Mouse (Mus musculus): ENCODE results near the gene Map2k6.
"Not testable (repeated sequence)": the region's sequence is repeated elsewhere in the genome, so short reads cannot be mapped to it uniquely, and the experiment has no call there.

Map2k6 gene

GRCm38 (mm10) chr11:110398553-110399239, at the start of gene Map2k6:
Map2k6 (plus strand) TSS chr11:110399122.
- peak; percentile 81 for DNase-seq

- DNase-seq, result no peak
Observed at GRCm38 (mm10) chr11:110354261-110354660, 44.7 kb upstream of the Map2k6 start.

GRCm38 (mm10) chr11:110355131-110355530, 43.8 kb upstream of the Map2k6 start:
- DNase-seq, result not testable (repeated sequence)

- DNase-seq, result peak; percentile 48
Observed at GRCm38 (mm10) chr11:110357756-110358551, 41.0 kb upstream of the Map2k6 start.

- DNase-seq, result peak; percentile 29
Observed at GRCm38 (mm10) chr11:110365016-110365415, 33.9 kb upstream of the Map2k6 start.

- DNase-seq, result no peak
Observed at GRCm38 (mm10) chr11:110366902-110367301, 32.0 kb upstream of the Map2k6 start.

GRCm38 (mm10) chr11:110367638-110368037, 31.3 kb upstream of the Map2k6 start:
- no peak for DNase-seq

GRCm38 (mm10) chr11:110369312-110370019, 29.5 kb upstream of the Map2k6 start:
- DNase-seq, result no peak

- no peak for DNase-seq
Observed at GRCm38 (mm10) chr11:110371827-110372226, 27.1 kb upstream of the Map2k6 start.

GRCm38 (mm10) chr11:110372266-110372954, 26.5 kb upstream of the Map2k6 start:
- no peak for DNase-seq

- DNase-seq, result no peak
Observed at GRCm38 (mm10) chr11:110374036-110374435, 24.9 kb upstream of the Map2k6 start.

GRCm38 (mm10) chr11:110379661-110380309, 19.1 kb upstream of the Map2k6 start:
- peak; percentile 18 for DNase-seq

- DNase-seq, result no peak
Observed at GRCm38 (mm10) chr11:110380310-110380668, 18.6 kb upstream of the Map2k6 start.

GRCm38 (mm10) chr11:110385487-110385886, 13.4 kb upstream of the Map2k6 start:
- DNase-seq, result no peak

- DNase-seq, result no peak
Observed at GRCm38 (mm10) chr11:110392763-110393162, 6.2 kb upstream of the Map2k6 start.

- DNase-seq, result no peak
Observed at GRCm38 (mm10) chr11:110394788-110395452, 4.0 kb upstream of the Map2k6 start.

GRCm38 (mm10) chr11:110396085-110396484, 2.8 kb upstream of the Map2k6 start:
- DNase-seq, result no peak

GRCm38 (mm10) chr11:110399240-110400150, 573 bp downstream of the Map2k6 start:
- no peak for DNase-seq

- DNase-seq, result no peak
Observed at GRCm38 (mm10) chr11:110400283-110400682, 1.4 kb downstream of the Map2k6 start.

GRCm38 (mm10) chr11:110402671-110403070, 3.7 kb downstream of the Map2k6 start:
- no peak for DNase-seq

GRCm38 (mm10) chr11:110403602-110404001, 4.7 kb downstream of the Map2k6 start:
- no peak for DNase-seq
